ENCODE assay signal across 16 mouse cellular contexts in the genomic region with DNA sequence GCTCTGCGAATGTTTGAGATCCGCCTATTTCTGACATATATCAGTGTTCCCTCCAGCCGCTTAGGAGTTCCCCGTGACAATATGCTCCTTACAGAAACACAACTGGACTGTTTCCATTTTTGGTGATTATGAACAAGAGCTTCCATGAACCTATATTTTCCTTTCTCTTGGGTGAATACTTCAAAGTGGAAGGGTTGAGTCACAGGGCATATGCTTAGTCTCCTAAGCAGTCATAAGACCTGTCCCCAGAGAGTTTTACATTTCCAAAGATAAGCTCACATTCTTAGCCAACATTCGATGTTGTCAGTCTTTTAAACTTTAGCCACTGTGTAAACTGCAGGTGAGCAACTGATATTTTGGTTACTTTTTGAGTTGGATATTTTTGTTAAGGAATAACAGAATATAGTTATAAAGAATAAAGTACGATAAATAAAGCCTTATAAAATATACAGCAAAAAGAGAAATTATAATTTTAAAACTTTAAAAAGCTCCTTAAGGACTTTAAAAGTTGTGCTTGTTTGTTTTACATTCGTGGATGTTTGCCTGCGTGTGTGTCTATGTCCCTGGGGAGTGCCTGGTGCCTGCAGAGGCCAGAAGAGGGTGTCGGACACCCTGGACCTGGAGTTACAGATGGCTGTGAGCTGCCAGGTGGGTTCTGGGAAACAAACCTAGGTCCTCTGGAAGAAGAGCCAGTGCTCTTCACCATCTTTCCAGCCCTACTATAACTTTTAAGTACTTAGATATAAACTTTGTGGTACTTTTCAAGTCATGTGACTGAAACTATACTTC. TPM values are rescaled to one million over a fixed set of nuclear protein-coding genes. Genes with fewer than 3 reads are reported as not detected.
A peak's percentile ranks its signal among the peaks of the same experiment; 100 is the strongest.
DNase-seq lines count a peak whose midpoint lies in the region; ATAC-seq lines count a peak whose summit lies in the region.
"Had no signal": no experiment of that assay in that cellular context is flagged by ENCODE, and none has a peak within 500 bp of the region (broad histone marks: within the 10 kb centered on the region; RNA-seq: fewer than 3 reads in every experiment).

No protein-coding gene starts in this region.

- no peak overlapping the region for H3K9ac ChIP-seq in heart, embryonic 11.5 days (ENCODE audit: low read depth, low read length)
- H3K9ac ChIP-seq in liver, embryonic 12.5 days = no peak overlapping the region
- H3K9ac ChIP-seq in liver, embryonic 11.5 days (ENCODE audit: low read depth, low read length) = no peak overlapping the region
- no peak overlapping the region for H3K9ac ChIP-seq in stomach, embryonic 16.5 days (ENCODE audit: low read length)
- H3K9ac ChIP-seq: forebrain, embryonic 13.5 days; limb, embryonic 12.5 days; lung, embryonic 15.5 days had no signal

- 64% methylated on average over 9 of the region's 9 CpGs for WGBS in heart, embryonic 11.5 days (ENCODE audit: insufficient replicate concordance)
- 71% methylated on average over 9 of the region's 9 CpGs for WGBS in liver, embryonic 12.5 days (ENCODE audit: insufficient replicate concordance)
- WGBS in liver, embryonic 11.5 days = 75% methylated on average over 9 of the region's 9 CpGs
- 56% methylated on average over 9 of the region's 9 CpGs for WGBS in stomach, embryonic 16.5 days

- no peaks in the 10 kb centered on the region for H3K27me3 ChIP-seq in heart, embryonic 11.5 days (ENCODE audit: control insufficient read depth, insufficient read depth, low read length)
- H3K27me3 ChIP-seq in liver, embryonic 12.5 days (replicated peaks) = no peaks in the 10 kb centered on the region
- no peaks in the 10 kb centered on the region for H3K27me3 ChIP-seq in liver, embryonic 11.5 days (replicated peaks; ENCODE audit: control insufficient read depth, insufficient read depth, low read length)
- H3K27me3 ChIP-seq in stomach, embryonic 16.5 days (ENCODE audit: control insufficient read depth, insufficient read depth, low read length) = no peaks in the 10 kb centered on the region
- H3K27me3 ChIP-seq: forebrain, embryonic 13.5 days; limb, embryonic 12.5 days; lung, embryonic 15.5 days had no signal

- no peak for DNase-seq in heart, adult 11 months
- no peak for DNase-seq in liver, embryonic 11.5 days (ENCODE audit: low spot score)
- DNase-seq in frontal cortex, postnatal 25 days (ENCODE audit: low spot score in 2 of 2) = no peak
- DNase-seq in kidney, postnatal 25 days = no peak
- DNase-seq: adrenal gland, postnatal 10 days; B cell, adult 2 months; embryo, embryonic 11 days; kidney, adult 2 months; thymus, postnatal 4 days had no signal

- ATAC-seq in heart, embryonic 11.5 days (replicated peaks; ENCODE audit: insufficient number of reproducible peaks, low FRiP score, low TSS enrichment) = 0 out of 2 replicates have a peak, but pooled peaks have one; percentile 44
- ATAC-seq in liver, embryonic 12.5 days = no peak
- no peak for ATAC-seq in liver, embryonic 11.5 days (replicated peaks; ENCODE audit: low FRiP score)
- ATAC-seq in inflammation-experienced regulatory T-cells, adult 6 months = peak; percentile 15
- ATAC-seq in stomach, embryonic 16.5 days (ENCODE audit: insufficient read depth, low FRiP score) = peak; percentile 71
- ATAC-seq: forebrain, embryonic 13.5 days had no signal

- H3K9me3 ChIP-seq in heart, embryonic 11.5 days (replicated peaks; ENCODE audit: control insufficient read depth, low read length) = no peaks in the 10 kb centered on the region
- H3K9me3 ChIP-seq in liver, embryonic 12.5 days (replicated peaks) = no peaks in the 10 kb centered on the region
- H3K9me3 ChIP-seq in liver, embryonic 11.5 days (ENCODE audit: control insufficient read depth, low read length) = no peaks in the 10 kb centered on the region
- H3K9me3 ChIP-seq in stomach, embryonic 16.5 days (replicated peaks; ENCODE audit: control insufficient read depth, low read length) = no peaks in the 10 kb centered on the region
- H3K9me3 ChIP-seq: forebrain, embryonic 13.5 days; limb, embryonic 12.5 days; lung, embryonic 15.5 days had no signal

- no peak overlapping the region for H3K4me3 ChIP-seq in heart, embryonic 11.5 days (ENCODE audit: low read depth, low read length)
- H3K4me3 ChIP-seq in liver, embryonic 12.5 days = no peak overlapping the region
- no peak overlapping the region for H3K4me3 ChIP-seq in liver, embryonic 11.5 days (ENCODE audit: low read depth, low read length)
- no peak overlapping the region for H3K4me3 ChIP-seq in stomach, embryonic 16.5 days (replicated peaks; ENCODE audit: low read length)
- H3K4me3 ChIP-seq: forebrain, embryonic 13.5 days; limb, embryonic 12.5 days; lung, embryonic 15.5 days had no signal

- no peaks in the 10 kb centered on the region for H3K36me3 ChIP-seq in heart, embryonic 11.5 days (ENCODE audit: control insufficient read depth, insufficient read depth, low read length)
- no peaks in the 10 kb centered on the region for H3K36me3 ChIP-seq in liver, embryonic 12.5 days
- no peaks in the 10 kb centered on the region for H3K36me3 ChIP-seq in liver, embryonic 11.5 days (ENCODE audit: control insufficient read depth, insufficient read depth, low read length)
- no peaks in the 10 kb centered on the region for H3K36me3 ChIP-seq in stomach, embryonic 16.5 days (ENCODE audit: control insufficient read depth, insufficient read depth, low read length)
- H3K36me3 ChIP-seq: limb, embryonic 12.5 days; lung, embryonic 15.5 days had no signal

- H3K4me1 ChIP-seq in heart, embryonic 11.5 days (ENCODE audit: control insufficient read depth, insufficient read depth, low read length) = no peaks in the 10 kb centered on the region
- H3K4me1 ChIP-seq in liver, embryonic 12.5 days = peaks cover 58% of the 10 kb centered on the region
- H3K4me1 ChIP-seq in liver, embryonic 11.5 days (replicated peaks; ENCODE audit: control insufficient read depth, insufficient read depth, low read length) = peaks cover 13% of the 10 kb centered on the region
- peaks cover 20% of the 10 kb centered on the region for H3K4me1 ChIP-seq in stomach, embryonic 16.5 days (ENCODE audit: control insufficient read depth, insufficient read depth, low read length)
- H3K4me1 ChIP-seq: forebrain, embryonic 13.5 days; limb, embryonic 12.5 days had no signal

- H3K4me2 ChIP-seq in heart, embryonic 11.5 days = no peak overlapping the region
- H3K4me2 ChIP-seq in liver, embryonic 12.5 days = no peak overlapping the region
- no peak overlapping the region for H3K4me2 ChIP-seq in liver, embryonic 11.5 days
- peak overlapping the region; percentile 2; the same call in 1 of the 2 replicates for H3K4me2 ChIP-seq in stomach, embryonic 16.5 days (ENCODE audit: low read depth, low read length)
- H3K4me2 ChIP-seq: forebrain, embryonic 13.5 days; limb, embryonic 12.5 days; lung, embryonic 15.5 days had no signal

- H3K27ac ChIP-seq in heart, embryonic 11.5 days (ENCODE audit: low read depth, low read length) = no peak overlapping the region
- peak overlapping the region; percentile 16; the same call in 1 of the 2 replicates for H3K27ac ChIP-seq in liver, embryonic 12.5 days
- no peak overlapping the region for H3K27ac ChIP-seq in liver, embryonic 11.5 days (ENCODE audit: low read depth, low read length)
- peak overlapping the region; percentile 62 for H3K27ac ChIP-seq in stomach, embryonic 16.5 days (ENCODE audit: low read length)
- H3K27ac ChIP-seq: forebrain, embryonic 13.5 days; limb, embryonic 12.5 days; lung, embryonic 15.5 days had no signal

RNA-seq across cellular contexts. Expression of gene Lnx2, which starts 18.6 kb away (rescaled TPM):
- polyA plus RNA-seq in heart, embryonic 11.5 days (2014; fragmentation: Nextera tagmentation; extraction: Ambion mirVana) = 9.4 and 11.0 TPM in 2 replicates
- 6.5 and 6.8 TPM in 2 replicates for polyA plus RNA-seq in liver, embryonic 12.5 days (2016; fragmentation: Nextera tagmentation; extraction: Ambion mirVana)
- 13.3 and 13.7 TPM in 2 replicates for polyA plus RNA-seq in liver, embryonic 11.5 days (2014; fragmentation: Nextera tagmentation; extraction: Ambion mirVana)
- polyA plus RNA-seq in inflammation-experienced regulatory T-cells, adult 6 months (2017; shearing (Covaris generic)) = 10 to 100 TPM; 21.4 to 30.5 (median 28.0) TPM
- polyA plus RNA-seq in stomach, embryonic 16.5 days (2015; fragmentation: Nextera tagmentation; extraction: Ambion mirVana) = 18.3 and 20.5 TPM in 2 replicates

RNA-seq across cellular contexts. Expression of gene Polr1d, which starts 19.0 kb away (rescaled TPM):
- 103 TPM in 2 replicates for polyA plus RNA-seq in heart, embryonic 11.5 days (2014; fragmentation: Nextera tagmentation; extraction: Ambion mirVana)
- polyA plus RNA-seq in liver, embryonic 12.5 days (2016; fragmentation: Nextera tagmentation; extraction: Ambion mirVana) = 116 TPM in 2 replicates
- 180 and 182 TPM in 2 replicates for polyA plus RNA-seq in liver, embryonic 11.5 days (2014; fragmentation: Nextera tagmentation; extraction: Ambion mirVana)
- polyA plus RNA-seq in inflammation-experienced regulatory T-cells, adult 6 months (2017; shearing (Covaris generic)) = 100 to 1,000 TPM; 137 to 194 (median 168) TPM
- polyA plus RNA-seq in stomach, embryonic 16.5 days (2015; fragmentation: Nextera tagmentation; extraction: Ambion mirVana) = 142 and 145 TPM in 2 replicates

Comparison
In these comparisons a context has a peak if more than half of its experiments do, and no peak if none do; other contexts are left out.
1. H3K27ac ChIP-seq: peak in liver, embryonic 12.5 days (single experiment) and stomach, embryonic 16.5 days (single experiment); none in heart, embryonic 11.5 days (single experiment) and liver, embryonic 11.5 days (single experiment).
2. ATAC-seq: peak in heart, embryonic 11.5 days (single experiment), inflammation-experienced regulatory T-cells, adult 6 months (single experiment) and stomach, embryonic 16.5 days (single experiment); none in liver, embryonic 12.5 days (single experiment) and liver, embryonic 11.5 days (single experiment).